10 mouse cellular contexts compared by ENCODE assay signal in genomic region chr12:86680591-86681193, GRCm38 (mm10). TPM values are rescaled to one million over a fixed set of nuclear protein-coding genes. Genes with fewer than 3 reads are reported as not detected.
DNase-seq lines count a peak whose midpoint lies in the region; ATAC-seq lines count a peak whose summit lies in the region.
"Had no signal": no experiment of that assay in that cellular context is flagged by ENCODE, and none has a peak within 500 bp of the region (broad histone marks: within the 10 kb centered on the region; RNA-seq: fewer than 3 reads in every experiment).

No protein-coding gene starts in this region.

- H3K36me3 ChIP-seq in kidney, embryonic 14.5 days (ENCODE audit: control insufficient read depth, insufficient read depth, low read length): no peaks in the 10 kb centered on the region
- no peaks in the 10 kb centered on the region for H3K36me3 ChIP-seq in embryonic facial prominence, embryonic 14.5 days (ENCODE audit: control insufficient read depth, insufficient read depth, low read length)
- H3K36me3 ChIP-seq in limb, embryonic 12.5 days: peaks cover 10% of the 10 kb centered on the region
- no peaks in the 10 kb centered on the region for H3K36me3 ChIP-seq in neural tube, embryonic 15.5 days
- H3K36me3 ChIP-seq: G1E had no signal

- no peak for ATAC-seq in kidney, embryonic 14.5 days (ENCODE audit: low FRiP score, low TSS enrichment)
- no peak for ATAC-seq in embryonic facial prominence, embryonic 14.5 days (ENCODE audit: low read depth)
- no peak for ATAC-seq in limb, embryonic 12.5 days (ENCODE audit: insufficient number of reproducible peaks, insufficient read depth, low FRiP score, low TSS enrichment, low read depth)
- no peak for ATAC-seq in neural tube, embryonic 15.5 days (ENCODE audit: low FRiP score)

- DNase-seq in kidney, postnatal 4 days: no peak
- no peak for DNase-seq in embryonic facial prominence, embryonic 14.5 days (ENCODE audit: low spot score)
- no peak for DNase-seq in urinary bladder, adult 18-20 months (ENCODE audit: low spot score in 2 of 2)
- no peak for DNase-seq in adrenal gland, postnatal 10 days
- DNase-seq in left cerebral cortex, adult 8-10 months (ENCODE audit: low spot score in 2 of 2): no peak

- H3K4me2 ChIP-seq in kidney, embryonic 14.5 days (replicated peaks; ENCODE audit: low read depth, low read length): peak overlapping the region; percentile 100
- peak overlapping the region; percentile 98 for H3K4me2 ChIP-seq in embryonic facial prominence, embryonic 14.5 days (ENCODE audit: low read depth, low read length)
- peak overlapping the region; percentile 96 for H3K4me2 ChIP-seq in limb, embryonic 12.5 days
- H3K4me2 ChIP-seq in neural tube, embryonic 15.5 days: peak overlapping the region; percentile 86

- H3K9me3 ChIP-seq in kidney, embryonic 14.5 days (ENCODE audit: control insufficient read depth, low read length): no peaks in the 10 kb centered on the region
- H3K9me3 ChIP-seq in embryonic facial prominence, embryonic 14.5 days (ENCODE audit: control insufficient read depth, low read length): no peaks in the 10 kb centered on the region
- H3K9me3 ChIP-seq in limb, embryonic 12.5 days: 0 out of 2 replicates have a peak, but pooled peaks cover 3% of the 10 kb centered on the region
- no peaks in the 10 kb centered on the region for H3K9me3 ChIP-seq in neural tube, embryonic 15.5 days (replicated peaks)

- peaks cover 12% of the 10 kb centered on the region; the same call in 1 of the 2 replicates for H3K4me1 ChIP-seq in kidney, embryonic 14.5 days (ENCODE audit: control insufficient read depth, insufficient read depth, low read length)
- H3K4me1 ChIP-seq in embryonic facial prominence, embryonic 14.5 days (ENCODE audit: control insufficient read depth, insufficient read depth, low read length): peaks cover 14% of the 10 kb centered on the region
- H3K4me1 ChIP-seq in limb, embryonic 12.5 days (replicated peaks): peaks cover 28% of the 10 kb centered on the region
- peaks cover 48% of the 10 kb centered on the region for H3K4me1 ChIP-seq in neural tube, embryonic 15.5 days

- H3K27me3 ChIP-seq in kidney, embryonic 14.5 days (ENCODE audit: control insufficient read depth, insufficient read depth, low read length): no peaks in the 10 kb centered on the region
- no peaks in the 10 kb centered on the region for H3K27me3 ChIP-seq in embryonic facial prominence, embryonic 14.5 days (replicated peaks; ENCODE audit: control insufficient read depth, insufficient read depth, low read length)
- H3K27me3 ChIP-seq in limb, embryonic 12.5 days: peaks cover 3% of the 10 kb centered on the region; the same call in 1 of the 2 replicates
- no peaks in the 10 kb centered on the region for H3K27me3 ChIP-seq in neural tube, embryonic 15.5 days (replicated peaks)

- 52% methylated on average over 11 of the region's 11 CpGs for WGBS in kidney, embryonic 14.5 days
- WGBS in embryonic facial prominence, embryonic 14.5 days: 39% methylated on average over 11 of the region's 11 CpGs
- 68% methylated on average over 11 of the region's 11 CpGs for WGBS in limb, embryonic 12.5 days
- WGBS in neural tube, embryonic 15.5 days: 12% methylated on average over 11 of the region's 11 CpGs

- peak overlapping the region; percentile 86; the same call in 1 of the 2 replicates for H3K9ac ChIP-seq in kidney, embryonic 14.5 days (ENCODE audit: low read depth, low read length)
- H3K9ac ChIP-seq in embryonic facial prominence, embryonic 14.5 days (ENCODE audit: low read depth, low read length): peak overlapping the region; percentile 82
- peak overlapping the region; percentile 86; the same call in 1 of the 2 replicates for H3K9ac ChIP-seq in limb, embryonic 12.5 days (replicated peaks)
- peak overlapping the region; percentile 98 for H3K9ac ChIP-seq in neural tube, embryonic 15.5 days (replicated peaks)

- H3K4me3 ChIP-seq in kidney, embryonic 14.5 days (ENCODE audit: low read length): peak overlapping the region; percentile 78
- peak overlapping the region; percentile 81 for H3K4me3 ChIP-seq in embryonic facial prominence, embryonic 14.5 days (ENCODE audit: low read depth, low read length)
- peak overlapping the region; percentile 86 for H3K4me3 ChIP-seq in limb, embryonic 12.5 days (replicated peaks)
- peak overlapping the region; percentile 86 for H3K4me3 ChIP-seq in neural tube, embryonic 15.5 days (replicated peaks)

- no peak overlapping the region for H3K27ac ChIP-seq in kidney, embryonic 14.5 days (ENCODE audit: low read depth, low read length)
- peak overlapping the region; percentile 88 for H3K27ac ChIP-seq in embryonic facial prominence, embryonic 14.5 days (replicated peaks; ENCODE audit: low read depth, low read length)
- H3K27ac ChIP-seq in limb, embryonic 12.5 days: peak overlapping the region; percentile 0
- peak overlapping the region; percentile 97 for H3K27ac ChIP-seq in neural tube, embryonic 15.5 days (replicated peaks)

RNA-seq across cellular contexts. Expression of gene Vash1, which starts 2.2 kb away (rescaled TPM):
- 8.4 and 9.6 TPM in 2 replicates for polyA plus RNA-seq in kidney, embryonic 14.5 days (2014; fragmentation: Nextera tagmentation; extraction: Ambion mirVana)
- polyA plus RNA-seq in embryonic facial prominence, embryonic 14.5 days (2014; fragmentation: Nextera tagmentation; extraction: Ambion mirVana): 11.0 and 12.3 TPM in 2 replicates
- 12.8 and 13.7 TPM in 2 replicates for polyA plus RNA-seq in limb, embryonic 12.5 days (2016; fragmentation: Nextera tagmentation; extraction: Ambion mirVana)
- 25.7 and 28.2 TPM in 2 replicates for polyA plus RNA-seq in neural tube, embryonic 15.5 days (2015; fragmentation: Nextera tagmentation; extraction: Ambion mirVana)
- total RNA-seq in adrenal gland, postnatal 10 days (2021): 10 to 100 TPM; 14.7 to 20.6 TPM
- 10 to 100 TPM; 31.6 to 35.4 (median 32.5) TPM for total RNA-seq in left cerebral cortex, adult 8-10 months (2022)
- total RNA-seq: G1E had no signal
- polyA plus RNA-seq: G1E had no signal

RNA-seq across cellular contexts. Expression of gene Angel1, which starts 45.6 kb away (rescaled TPM):
- polyA plus RNA-seq in kidney, embryonic 14.5 days (2014; fragmentation: Nextera tagmentation; extraction: Ambion mirVana): 7.9 and 10.2 TPM in 2 replicates
- polyA plus RNA-seq in embryonic facial prominence, embryonic 14.5 days (2014; fragmentation: Nextera tagmentation; extraction: Ambion mirVana): 12.9 TPM in 2 replicates
- polyA plus RNA-seq in limb, embryonic 12.5 days (2016; fragmentation: Nextera tagmentation; extraction: Ambion mirVana): 15.1 and 15.8 TPM in 2 replicates
- 11.2 and 11.7 TPM in 2 replicates for polyA plus RNA-seq in neural tube, embryonic 15.5 days (2015; fragmentation: Nextera tagmentation; extraction: Ambion mirVana)
- total RNA-seq in adrenal gland, postnatal 10 days (2021): 1 to 10 TPM; 2.9 to 4.9 TPM
- 10 to 100 TPM in 2 of 4 experiments, 1 to 10 TPM in 2; 9.0 to 10.4 (median 9.6) TPM for total RNA-seq in left cerebral cortex, adult 8-10 months (2022)

RNA-seq across cellular contexts. Expression of gene Lrrc74a, which starts 53.5 kb away (rescaled TPM):
- polyA plus RNA-seq in kidney, embryonic 14.5 days (2014; fragmentation: Nextera tagmentation; extraction: Ambion mirVana): not detected in 2 replicates
- polyA plus RNA-seq in embryonic facial prominence, embryonic 14.5 days (2014; fragmentation: Nextera tagmentation; extraction: Ambion mirVana): not detected in 2 replicates
- polyA plus RNA-seq in limb, embryonic 12.5 days (2016; fragmentation: Nextera tagmentation; extraction: Ambion mirVana): not detected in 2 replicates
- not detected in 2 replicates for polyA plus RNA-seq in neural tube, embryonic 15.5 days (2015; fragmentation: Nextera tagmentation; extraction: Ambion mirVana)
- not detected for total RNA-seq in adrenal gland, postnatal 10 days (2021)
- not detected for total RNA-seq in left cerebral cortex, adult 8-10 months (2022)
- polyA plus RNA-seq: G1E; large intestine, adult 2 months had no signal
